Mouse (Mus musculus) neutrophil, adult 5-6 weeks (primary cell): Measurements from ENCODE around the gene Eif4e3. TPM values are rescaled to one million over a fixed set of nuclear protein-coding genes. Genes with fewer than 3 reads are reported as not detected.

Experiments
- ATAC-seq: fragments of 151-379, 151-347 bp; 2 replicates; pipeline ENCODE4 v1.8.0; 2017; ENCODE audit warnings: mild to moderate bottlenecking, moderate TSS enrichment; ENCODE audit not compliant: insufficient number of reproducible peaks, poor library complexity, low FRiP score, severe bottlenecking; ENCODE audit errors: extremely low read depth
- total RNA-seq: library from RNA; stranded (forward); fragments of 200-1000 nt; gene quantifications from 2 replicates; pipeline ENCODE4 v1.2.3, GENCODE M21; 2017

Eif4e3 gene
- total RNA-seq, 1 experiment from 2014 or later = 23.5 TPM

DNA sequence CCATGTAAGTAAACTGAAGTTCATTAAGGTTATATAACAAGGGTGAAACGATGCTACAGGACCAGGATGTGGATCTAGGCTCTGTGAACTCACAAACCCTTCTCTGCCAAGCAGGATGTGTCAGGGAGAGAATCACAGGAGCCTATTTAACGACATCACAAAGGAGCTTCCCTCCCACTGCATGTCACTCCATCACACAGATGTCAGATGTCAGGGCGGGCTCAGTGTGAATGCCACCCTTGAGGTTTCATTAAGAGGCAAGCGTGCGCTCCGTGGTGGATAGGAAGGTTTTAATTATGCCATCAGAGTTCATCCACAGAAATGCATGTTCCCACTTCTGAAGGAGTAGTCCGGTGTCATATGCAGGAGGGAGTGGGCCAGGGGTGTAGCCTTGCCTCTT is 60.5 kb downstream of the Eif4e3 start:
- no peak for ATAC-seq

DNA sequence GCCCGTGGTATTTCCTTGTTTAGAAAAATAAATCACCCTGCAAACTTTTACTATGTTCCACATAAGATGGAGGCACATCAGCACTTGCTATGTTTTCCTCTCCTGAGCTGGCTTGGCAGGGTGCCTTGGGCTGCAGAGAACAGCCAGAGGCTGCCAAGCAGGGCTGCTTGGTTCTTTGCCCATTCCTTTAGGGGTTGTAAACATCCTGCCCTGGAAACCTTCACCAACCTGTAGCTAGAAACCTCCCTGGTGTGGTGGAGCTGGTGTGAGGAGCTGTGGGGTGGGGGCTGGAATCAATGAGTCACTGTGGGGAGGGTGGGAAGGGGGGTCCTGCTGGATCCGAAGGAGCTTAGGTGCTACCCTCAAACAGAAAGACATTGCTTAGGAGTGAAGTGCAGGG is 61.8 kb downstream of the Eif4e3 start:
- ATAC-seq = no peak

DNA sequence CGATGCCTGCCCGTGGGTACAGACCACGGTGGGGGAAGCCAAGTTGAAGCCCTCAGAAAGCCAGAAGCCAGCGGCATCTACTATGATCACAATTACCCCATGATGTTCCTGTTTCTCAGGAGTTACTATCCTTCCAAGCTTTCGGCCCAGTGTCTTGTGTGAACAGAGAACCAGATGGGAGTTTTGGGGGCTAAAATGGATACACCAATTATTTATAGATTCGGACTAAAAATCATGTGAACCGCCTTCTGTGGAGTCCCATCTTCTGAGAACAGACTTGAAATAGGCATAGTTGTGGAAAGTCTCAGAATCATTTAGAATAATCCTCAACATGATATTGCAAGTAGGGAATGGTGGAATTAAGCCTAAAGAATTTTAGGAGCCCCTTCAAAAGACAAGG is 64.1 kb downstream of the Eif4e3 start:
- no peak for ATAC-seq

GRCm38 (mm10) chr6:99600886-99601285 is 65.7 kb downstream of the Eif4e3 start:
- no peak for ATAC-seq

- ATAC-seq = 0 out of 2 replicates have a peak, but pooled peaks have one; percentile 50
Observed at GRCm38 (mm10) chr6:99600168-99600793, 66.3 kb downstream of the Eif4e3 start.

- ATAC-seq = no peak
Observed at GRCm38 (mm10) chr6:99599651-99600050, 66.9 kb downstream of the Eif4e3 start.

GRCm38 (mm10) chr6:99599229-99599628 is 67.3 kb downstream of the Eif4e3 start:
- no peak for ATAC-seq

GRCm38 (mm10) chr6:99577040-99577439 is 89.5 kb downstream of the Eif4e3 start:
- no peak for ATAC-seq

DNA sequence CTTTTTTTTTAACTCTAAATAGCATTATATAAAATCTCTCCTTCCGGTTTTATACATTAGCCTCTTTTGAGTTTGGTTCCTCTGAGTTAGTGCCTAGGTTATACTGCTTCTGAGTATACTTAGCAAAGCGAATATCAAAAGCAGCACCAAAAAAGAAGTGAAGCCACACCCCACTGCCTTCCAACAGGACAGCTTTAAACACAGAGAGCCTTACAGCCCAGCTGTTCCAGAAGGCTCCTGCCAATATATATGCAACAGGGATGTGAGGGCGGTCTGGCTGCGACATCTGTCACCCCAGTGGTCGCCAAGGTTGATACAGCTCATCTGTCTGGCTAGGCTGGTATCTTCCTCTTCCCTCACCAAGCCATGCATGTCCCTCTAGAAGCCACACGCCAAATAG is 90.9 kb downstream of the Eif4e3 start:
- ATAC-seq = no peak

Other genes starting within 250 kb of the Eif4e3 start
- gene Foxp1, start 144.1 kb downstream of the Eif4e3 start, total RNA-seq = 437 and 448 TPM in 2 replicates
- gene Gm20696, start within 50 bp of the Eif4e3 start, total RNA-seq = 58.0 and 58.2 TPM in 2 replicates
- gene Gpr27, start 25.9 kb upstream of the Eif4e3 start, total RNA-seq = 0.74 TPM in 1 of 2 replicates, not detected in the other
- gene Prok2, start 59.6 kb upstream of the Eif4e3 start, total RNA-seq = 0.37 and 1.2 TPM in 2 replicates